Mouse (Mus musculus) cortical plate, adult 2 months (tissue): ENCODE data around the gene Cdk17.

Source experiments
- CTCF ChIP-seq: fragments of 200-500 bp; IDR thresholded peaks from 2 replicates; pipeline ENCODE4 v1.5.1; 2011; ENCODE audit warnings: mild to moderate bottlenecking, control low read depth, low read length; ENCODE audit not compliant: insufficient read depth; ENCODE audit errors: extremely low read depth
- POLR2A ChIP-seq: fragments of 200-500 bp; IDR thresholded peaks from 2 replicates; pipeline ENCODE4 v1.6.1; 2011; ENCODE audit warnings: mild to moderate bottlenecking, low read length, control low read depth; ENCODE audit not compliant: insufficient read depth; ENCODE audit errors: extremely low read depth

GRCm38 (mm10) chr10:93111412-93111811, 49.3 kb upstream of the Cdk17 start:
- TF ChIP-seq CTCF (no peak), POLR2A (no peak)
